Mouse (Mus musculus) liver, embryonic 16.5 days (tissue): Measurements from ENCODE around the gene Celsr1. TPM values are rescaled to one million over a fixed set of nuclear protein-coding genes. Genes with fewer than 3 reads are reported as not detected.

Experiments used
- ATAC-seq: fragments of 200-750 bp; cut with Nextera tagmentation; 2 replicates; pipeline ENCODE4 v1.8.0; 2017; ENCODE audit warnings: low read depth, mild to moderate bottlenecking, moderate number of reproducible peaks, moderate library complexity
- H3K27ac ChIP-seq: fragments of 300-500 bp; sonication (generic); 2 replicates; pipeline ENCODE4 v1.5.1; 2014; ENCODE audit warnings: mild to moderate bottlenecking, low read length
- H3K27me3 ChIP-seq: fragments of 300-500 bp; sonication (generic); 2 replicates; pipeline ENCODE4 v1.6.1; 2014; ENCODE audit warnings: low read depth, low read length, mixed read lengths; ENCODE audit not compliant: control insufficient read depth, insufficient read depth
- H3K36me3 ChIP-seq: fragments of 300-500 bp; sonication (generic); 2 replicates; pipeline ENCODE4 v1.6.1; 2014; ENCODE audit warnings: mild to moderate bottlenecking; ENCODE audit not compliant: control insufficient read depth, insufficient read depth
- H3K4me1 ChIP-seq: fragments of 300-500 bp; sonication (generic); 2 replicates; pipeline ENCODE4 v1.6.1; 2014; ENCODE audit warnings: low read depth, low read length, mixed read lengths; ENCODE audit not compliant: control insufficient read depth
- H3K4me2 ChIP-seq: fragments of 300-500 bp; sonication (generic); 2 replicates; pipeline ENCODE4 v1.6.1; 2014; ENCODE audit warnings: low read depth, low read length, mixed read lengths
- H3K4me3 ChIP-seq: fragments of 300-500 bp; sonication (generic); 2 replicates; pipeline ENCODE4 v1.5.1; 2014; ENCODE audit warnings: low read depth, mild to moderate bottlenecking, low read length
- H3K9ac ChIP-seq: fragments of 300-500 bp; sonication (generic); 2 replicates; pipeline ENCODE4 v1.6.1; 2014; ENCODE audit warnings: low read depth, low read length
- H3K9me3 ChIP-seq: fragments of 300-500 bp; sonication (generic); replicated peaks from 2 replicates; pipeline ENCODE4 v1.6.1; 2016; ENCODE audit warnings: low read length; ENCODE audit not compliant: control insufficient read depth
- WGBS: fragments of 180-500 bp; shearing (Covaris S2); extraction: QIAGEN DNeasy Blood & Tissue Kit; methylation state at CpG from one replicate; pipeline ENCODE4 v1.1.7; 2014; ENCODE audit not compliant: insufficient replicate concordance; 5-methylcytosine and 5-hydroxymethylcytosine counted together
- polyA plus RNA-seq: library from polyadenylated mRNA; unstranded; fragments of >200 nt; fragmentation: Nextera tagmentation; extraction: Ambion mirVana; gene quantifications from 2 replicates; pipeline ENCODE4 v1.2.1, GENCODE M21; 2015

The Celsr1 gene
- polyA plus RNA-seq, 1 experiment from 2014 or later, result 0.09 TPM

DNA sequence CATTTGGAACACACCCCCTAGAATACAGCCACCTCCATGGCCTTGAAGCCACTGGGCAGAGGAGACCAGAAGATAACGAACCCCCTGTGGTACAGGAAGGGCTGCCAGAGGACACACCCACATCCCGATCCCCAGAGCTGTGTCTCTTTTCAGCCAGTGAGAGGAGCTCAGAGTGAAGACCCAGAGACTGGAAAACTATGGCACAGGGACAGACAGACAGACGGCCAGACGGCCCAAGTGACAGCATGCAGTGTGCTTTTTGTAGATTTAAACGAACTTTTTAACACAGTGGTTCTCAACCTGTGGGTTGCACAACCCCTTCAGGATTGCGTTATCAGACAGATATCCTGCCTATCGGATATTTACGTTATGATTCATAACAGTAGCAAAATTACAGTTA is 63.1 kb downstream of the Celsr1 start:
- no peak for ATAC-seq
- Histone ChIP-seq H3K4me2 (no peak overlapping the region), H3K27me3 (no peaks in the 10 kb centered on the region), H3K9ac (no peak overlapping the region), H3K4me3 (no peak overlapping the region), H3K9me3 (no peaks in the 10 kb centered on the region), H3K4me1 (no peaks in the 10 kb centered on the region; the same call in 1 of the 2 replicates), H3K27ac (no peak overlapping the region), H3K36me3 (no peaks in the 10 kb centered on the region)
- WGBS, result 27% methylated on average over 8 of the region's 8 CpGs

DNA sequence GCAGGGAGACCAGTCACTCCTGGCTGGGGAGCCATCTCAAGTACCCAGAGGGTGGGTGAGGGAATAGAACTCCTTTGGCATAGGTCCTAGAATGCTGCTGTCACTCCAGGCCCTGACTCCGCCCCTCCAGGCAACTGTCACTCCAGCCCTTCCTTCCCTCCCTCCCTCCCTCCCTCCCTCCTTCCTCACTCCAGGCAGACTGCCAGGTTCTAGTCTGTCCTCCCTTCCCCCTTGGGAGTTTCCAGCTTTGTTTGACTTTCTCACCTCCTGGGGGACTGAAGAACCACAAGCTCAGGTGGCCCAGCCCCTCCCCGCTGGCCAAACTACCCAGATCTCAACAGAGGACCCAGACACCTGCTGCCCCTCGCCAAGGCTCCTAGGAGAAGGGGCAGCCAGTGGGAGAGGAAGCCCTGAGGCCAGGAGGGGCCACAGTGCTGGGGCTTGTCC is 63.8 kb downstream of the Celsr1 start:
- no peaks in the 10 kb centered on the region for H3K36me3 ChIP-seq
- no peak overlapping the region for H3K4me2 ChIP-seq
- 45% methylated on average over 3 of the region's 3 CpGs for WGBS
- H3K4me1 ChIP-seq, result no peaks in the 10 kb centered on the region; the same call in 1 of the 2 replicates
- H3K27ac ChIP-seq, result no peak overlapping the region
- no peaks in the 10 kb centered on the region for H3K27me3 ChIP-seq
- no peaks in the 10 kb centered on the region for H3K9me3 ChIP-seq
- no peak overlapping the region for H3K9ac ChIP-seq
- H3K4me3 ChIP-seq, result no peak overlapping the region
- no peak for ATAC-seq

- H3K27me3 ChIP-seq, result no peaks in the 10 kb centered on the region
- no peak for ATAC-seq
- no peak overlapping the region for H3K4me2 ChIP-seq
- H3K27ac ChIP-seq, result no peak overlapping the region
- no peak overlapping the region for H3K9ac ChIP-seq
- 67% methylated on average over 7 of the region's 7 CpGs for WGBS
- H3K4me3 ChIP-seq, result no peak overlapping the region
- H3K36me3 ChIP-seq, result no peaks in the 10 kb centered on the region
- H3K9me3 ChIP-seq, result no peaks in the 10 kb centered on the region
- H3K4me1 ChIP-seq, result no peaks in the 10 kb centered on the region; the same call in 1 of the 2 replicates
These were observed 64.3 kb downstream of the Celsr1 start for GRCm38 (mm10) chr15:85969291-85969690.

DNA sequence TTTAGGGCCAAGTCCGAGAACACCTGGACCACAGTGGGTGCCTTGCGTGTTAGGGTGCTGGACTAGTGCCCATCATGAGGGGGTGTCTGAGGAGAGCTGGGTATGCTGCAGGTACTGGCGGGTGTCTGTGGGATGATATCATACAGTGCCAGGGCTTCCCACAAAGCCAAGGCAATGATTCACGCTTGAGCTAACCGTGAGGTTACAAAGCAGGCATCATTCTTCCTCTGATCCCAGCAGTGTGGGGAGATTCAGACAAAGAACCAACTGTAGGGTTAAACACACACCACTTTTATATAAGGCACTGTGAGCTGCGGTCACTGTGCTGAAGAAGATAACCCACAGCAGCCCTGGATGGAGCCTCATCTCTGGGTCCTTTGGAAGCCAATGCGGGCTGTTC is 67.5 kb downstream of the Celsr1 start:
- Histone ChIP-seq H3K27me3 (no peaks in the 10 kb centered on the region), H3K9me3 (no peaks in the 10 kb centered on the region), H3K27ac (no peak overlapping the region), H3K4me3 (no peak overlapping the region), H3K36me3 (no peaks in the 10 kb centered on the region), H3K4me2 (no peak overlapping the region), H3K9ac (no peak overlapping the region), H3K4me1 (no peaks in the 10 kb centered on the region; the same call in 1 of the 2 replicates)
- ATAC-seq, result no peak
- WGBS, result 67% methylated on average over 7 of the region's 7 CpGs

DNA sequence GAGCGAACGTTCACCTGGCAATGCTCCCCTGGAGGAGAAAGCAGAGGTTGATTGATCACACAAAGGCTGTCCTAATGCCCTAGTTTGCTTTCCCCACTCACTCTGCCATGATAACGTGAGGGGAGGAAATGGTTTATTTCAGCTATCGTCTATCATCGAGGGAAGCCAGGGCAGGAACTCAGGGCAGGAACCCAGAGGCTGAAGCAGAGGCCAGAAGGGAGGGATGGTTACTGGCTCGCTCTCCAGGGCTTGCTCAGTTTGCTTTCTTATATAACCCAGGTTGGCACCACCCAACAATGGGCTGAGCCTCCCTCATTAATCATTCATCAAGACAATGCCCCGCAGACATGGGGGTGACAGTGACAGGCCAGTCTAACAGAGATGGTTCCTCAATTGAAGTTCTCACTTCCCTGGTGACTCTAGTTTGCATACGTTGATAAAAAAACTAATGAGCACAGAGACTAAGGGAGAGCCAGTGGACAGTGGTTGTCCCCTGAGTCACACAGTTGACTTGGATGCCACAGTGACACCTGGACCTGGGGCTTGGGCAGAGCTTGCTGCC is 70.2 kb downstream of the Celsr1 start:
- H3K4me2 ChIP-seq, result no peak overlapping the region
- no peak overlapping the region for H3K9ac ChIP-seq
- no peaks in the 10 kb centered on the region for H3K27me3 ChIP-seq
- H3K27ac ChIP-seq, result no peak overlapping the region
- 37% methylated on average over 8 of the region's 8 CpGs for WGBS
- H3K4me1 ChIP-seq, result no peaks in the 10 kb centered on the region
- H3K4me3 ChIP-seq, result no peak overlapping the region
- no peaks in the 10 kb centered on the region for H3K9me3 ChIP-seq
- no peak for ATAC-seq
- no peaks in the 10 kb centered on the region for H3K36me3 ChIP-seq

GRCm38 (mm10) chr15:85962691-85963090 is 70.9 kb downstream of the Celsr1 start:
- H3K4me2 ChIP-seq, result no peak overlapping the region
- no peaks in the 10 kb centered on the region for H3K9me3 ChIP-seq
- H3K9ac ChIP-seq, result no peak overlapping the region
- no peak overlapping the region for H3K27ac ChIP-seq
- no peak for ATAC-seq
- no peak overlapping the region for H3K4me3 ChIP-seq
- no peaks in the 10 kb centered on the region for H3K4me1 ChIP-seq
- H3K36me3 ChIP-seq, result no peaks in the 10 kb centered on the region
- H3K27me3 ChIP-seq, result no peaks in the 10 kb centered on the region
- 70% methylated on average over 8 of the region's 8 CpGs for WGBS

GRCm38 (mm10) chr15:85961651-85962050 is 71.9 kb downstream of the Celsr1 start:
- H3K4me2 ChIP-seq, result no peak overlapping the region
- no peak for ATAC-seq
- no peak overlapping the region for H3K9ac ChIP-seq
- no peak overlapping the region for H3K27ac ChIP-seq
- no peak overlapping the region for H3K4me3 ChIP-seq
- H3K4me1 ChIP-seq, result no peaks in the 10 kb centered on the region
- H3K36me3 ChIP-seq, result no peaks in the 10 kb centered on the region
- no peaks in the 10 kb centered on the region for H3K9me3 ChIP-seq
- 44% methylated on average over 4 of the region's 4 CpGs for WGBS
- H3K27me3 ChIP-seq, result no peaks in the 10 kb centered on the region

DNA sequence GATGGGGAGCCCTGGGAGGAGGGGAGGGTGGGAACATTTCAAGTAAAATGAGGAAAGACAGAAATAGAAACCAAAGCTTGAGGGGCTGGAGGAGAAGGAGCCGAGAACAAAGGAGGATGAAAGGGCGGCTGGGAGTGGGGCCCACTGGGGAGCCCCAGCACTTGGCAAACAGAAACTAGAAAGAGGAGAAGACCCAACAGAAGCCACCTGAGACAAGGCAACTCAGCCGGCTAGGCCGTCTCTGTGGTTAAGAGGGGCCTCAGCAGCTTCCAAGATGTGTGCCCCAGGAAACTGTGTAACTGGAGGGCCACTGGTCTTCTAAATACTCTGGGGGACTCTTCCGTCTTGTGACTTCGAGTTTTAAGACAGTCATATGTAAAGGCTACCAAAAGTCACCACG is 72.4 kb downstream of the Celsr1 start:
- no peak overlapping the region for H3K4me3 ChIP-seq
- H3K36me3 ChIP-seq, result no peaks in the 10 kb centered on the region
- H3K4me1 ChIP-seq, result no peaks in the 10 kb centered on the region
- H3K4me2 ChIP-seq, result no peak overlapping the region
- 39% methylated on average over 7 of the region's 7 CpGs for WGBS
- H3K9ac ChIP-seq, result no peak overlapping the region
- no peak for ATAC-seq
- no peaks in the 10 kb centered on the region for H3K9me3 ChIP-seq
- no peak overlapping the region for H3K27ac ChIP-seq
- H3K27me3 ChIP-seq, result no peaks in the 10 kb centered on the region

DNA sequence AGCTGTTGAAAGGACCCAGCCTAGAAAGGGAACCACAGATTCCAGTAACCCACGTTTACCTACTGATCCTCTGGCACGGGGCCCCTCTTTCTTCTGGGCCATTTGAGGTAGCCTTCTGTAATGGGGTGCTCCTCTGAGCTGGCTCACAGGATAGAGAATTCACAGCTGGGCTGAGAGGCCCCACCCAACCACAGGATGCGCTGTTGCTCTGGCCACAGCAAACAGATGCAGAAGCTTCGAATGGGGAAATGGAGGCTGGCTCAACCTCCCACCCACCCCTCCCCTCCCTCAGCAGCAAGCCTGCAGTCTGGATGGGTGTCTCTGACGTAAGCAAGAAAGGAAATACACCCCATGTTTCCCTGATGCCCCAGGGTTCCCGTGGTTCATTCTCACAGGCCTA is 77.4 kb downstream of the Celsr1 start:
- Histone ChIP-seq H3K27ac (no peak overlapping the region), H3K4me2 (no peak overlapping the region), H3K36me3 (no peaks in the 10 kb centered on the region), H3K9ac (no peak overlapping the region), H3K27me3 (no peaks in the 10 kb centered on the region), H3K4me1 (no peaks in the 10 kb centered on the region), H3K4me3 (no peak overlapping the region), H3K9me3 (no peaks in the 10 kb centered on the region)
- WGBS, result 24% methylated on average over 6 of the region's 6 CpGs
- ATAC-seq, result no peak
